Mouse (Mus musculus) neural tube, embryonic 14.5 days (tissue): ENCODE results near the gene Daxx. TPM values are rescaled to one million over a fixed set of nuclear protein-coding genes. Genes with fewer than 3 reads are reported as not detected.
A peak's percentile ranks its signal among the peaks of the same experiment; 100 is the strongest.

Experiments used
- ATAC-seq: fragments of 200-750 bp; cut with Nextera tagmentation; 2 replicates; pipeline ENCODE4 v1.8.0; 2017; ENCODE audit warnings: low read depth, mild to moderate bottlenecking, moderate TSS enrichment, moderate library complexity
- H3K27ac ChIP-seq: fragments of 300-500 bp; sonication (generic); 2 replicates; pipeline ENCODE4 v1.5.1; 2014; ENCODE audit warnings: low read depth, mild to moderate bottlenecking, control low read depth, low read length, moderate library complexity, mixed read lengths
- H3K27me3 ChIP-seq: fragments of 300-500 bp; sonication (generic); 2 replicates; pipeline ENCODE4 v1.6.1; 2014; ENCODE audit warnings: low read length; ENCODE audit not compliant: control insufficient read depth, insufficient read depth
- H3K36me3 ChIP-seq: fragments of 300-500 bp; sonication (generic); 2 replicates; pipeline ENCODE4 v1.6.1; 2014; ENCODE audit warnings: low read length, mixed read lengths; ENCODE audit not compliant: control insufficient read depth, insufficient read depth
- H3K4me1 ChIP-seq: fragments of 300-500 bp; sonication (generic); 2 replicates; pipeline ENCODE4 v1.6.1; 2014; ENCODE audit warnings: low read length; ENCODE audit not compliant: control insufficient read depth, insufficient read depth
- H3K4me2 ChIP-seq: fragments of 300-500 bp; sonication (generic); 2 replicates; pipeline ENCODE4 v1.6.1; 2014; ENCODE audit warnings: mild to moderate bottlenecking, low read depth, low read length, control low read depth
- H3K4me3 ChIP-seq: fragments of 300-500 bp; sonication (generic); 2 replicates; pipeline ENCODE4 v1.5.1; 2014; ENCODE audit warnings: low read depth, low read length, control low read depth, mixed read lengths
- H3K9ac ChIP-seq: fragments of 300-500 bp; sonication (generic); replicated peaks from 2 replicates; pipeline ENCODE4 v1.6.1; 2014; ENCODE audit warnings: low read depth, mild to moderate bottlenecking, control low read depth, low read length, mixed read lengths
- H3K9me3 ChIP-seq: fragments of 300-500 bp; sonication (generic); 2 replicates; pipeline ENCODE4 v1.6.1; 2016; ENCODE audit warnings: low read length; ENCODE audit not compliant: control insufficient read depth
- WGBS: fragments of 180-500 bp; shearing (Covaris S2); extraction: QIAGEN DNeasy Blood & Tissue Kit; methylation state at CpG from one replicate; pipeline ENCODE4 v1.1.7; 2014; 5-methylcytosine and 5-hydroxymethylcytosine counted together
- polyA plus RNA-seq: library from polyadenylated mRNA; unstranded; fragments of >200 nt; fragmentation: Nextera tagmentation; extraction: Ambion mirVana; gene quantifications from 2 replicates; pipeline ENCODE4 v1.2.1, GENCODE M21; 2014

The Daxx gene
- polyA plus RNA-seq, 1 experiment from 2014 or later, result 46.0 TPM

DNA sequence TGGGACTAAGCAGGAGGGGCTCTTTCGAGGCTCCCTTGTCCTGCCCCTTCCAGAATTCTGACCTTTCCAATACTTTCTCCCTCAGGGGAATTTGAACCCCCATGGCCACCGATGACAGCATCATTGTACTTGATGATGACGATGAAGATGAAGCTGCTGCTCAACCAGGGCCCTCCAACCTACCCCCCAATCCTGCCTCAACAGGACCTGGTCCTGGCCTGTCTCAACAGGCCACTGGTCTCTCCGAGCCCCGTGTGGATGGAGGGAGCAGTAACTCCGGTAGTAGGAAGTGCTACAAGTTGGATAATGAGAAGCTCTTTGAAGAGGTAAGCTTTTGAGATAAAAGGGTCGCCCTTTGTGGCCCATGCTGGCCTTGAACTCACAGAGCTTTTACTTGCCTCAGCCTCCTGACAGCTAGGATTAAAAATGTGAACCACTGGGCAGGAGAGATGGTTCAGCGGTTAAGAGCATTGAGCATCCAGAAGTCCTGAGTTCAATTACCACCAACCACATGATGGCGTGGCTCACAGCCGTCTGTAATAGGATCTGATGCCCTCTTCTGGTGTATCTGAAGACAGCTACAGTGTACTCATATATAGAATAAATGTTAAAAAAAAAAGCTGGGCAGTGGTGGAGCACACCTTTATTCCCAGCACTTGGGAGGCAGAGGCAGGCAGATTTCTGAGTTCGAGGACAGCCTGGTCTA is 1.3 kb downstream of the Daxx start:
- H3K27ac ChIP-seq, result no peak overlapping the region
- no peak for ATAC-seq
- 60% methylated on average over 11 of the region's 11 CpGs for WGBS
- H3K4me2 ChIP-seq, result peak overlapping the region; percentile 58
- peaks cover 14% of the 10 kb centered on the region; the same call in 1 of the 2 replicates for H3K4me1 ChIP-seq
- H3K4me3 ChIP-seq, result peak overlapping the region; percentile 83; the same call in 1 of the 2 replicates
- no peaks in the 10 kb centered on the region for H3K9me3 ChIP-seq
- no peaks in the 10 kb centered on the region for H3K27me3 ChIP-seq
- H3K9ac ChIP-seq, result peak overlapping the region; percentile 84; the same call in 1 of the 2 replicates
- peaks cover 26% of the 10 kb centered on the region for H3K36me3 ChIP-seq

DNA sequence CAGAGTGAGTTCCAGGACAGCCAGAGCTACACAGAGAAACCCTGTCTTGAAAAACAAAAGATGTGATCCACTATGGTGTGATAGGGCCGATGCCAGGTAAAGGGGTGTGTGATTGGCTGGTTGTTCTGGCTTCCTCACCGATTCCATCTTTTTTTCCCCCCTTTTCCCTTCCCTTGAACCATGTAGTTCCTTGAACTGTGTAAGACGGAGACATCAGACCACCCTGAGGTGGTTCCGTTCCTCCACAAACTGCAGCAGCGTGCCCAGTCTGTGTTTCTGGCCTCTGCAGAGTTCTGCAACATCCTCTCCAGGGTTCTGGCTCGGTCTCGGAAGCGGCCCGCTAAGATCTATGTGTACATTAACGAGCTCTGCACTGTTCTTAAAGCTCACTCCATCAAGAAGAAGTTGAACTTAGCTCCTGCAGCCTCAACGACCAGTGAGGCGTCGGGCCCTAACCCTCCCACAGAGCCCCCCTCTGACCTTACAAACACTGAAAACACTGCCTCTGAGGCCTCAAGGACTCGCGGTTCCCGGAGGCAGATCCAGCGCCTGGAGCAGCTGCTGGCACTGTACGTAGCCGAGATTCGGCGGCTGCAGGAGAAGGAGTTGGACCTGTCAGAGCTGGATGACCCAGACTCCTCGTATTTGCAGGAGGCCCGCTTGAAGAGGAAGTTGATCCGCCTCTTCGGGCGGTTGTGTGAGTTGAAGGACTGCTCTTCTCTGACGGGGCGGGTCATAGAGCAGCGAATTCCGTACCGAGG is 2.0 kb downstream of the Daxx start:
- Histone ChIP-seq H3K9me3 (no peaks in the 10 kb centered on the region), H3K27me3 (no peaks in the 10 kb centered on the region), H3K4me2 (no peak overlapping the region), H3K4me1 (peaks cover 14% of the 10 kb centered on the region; the same call in 1 of the 2 replicates), H3K27ac (no peak overlapping the region), H3K9ac (no peak overlapping the region), H3K4me3 (no peak overlapping the region), H3K36me3 (peaks cover 26% of the 10 kb centered on the region)
- WGBS, result 95% methylated on average over 31 of the region's 31 CpGs
- no peak for ATAC-seq

DNA sequence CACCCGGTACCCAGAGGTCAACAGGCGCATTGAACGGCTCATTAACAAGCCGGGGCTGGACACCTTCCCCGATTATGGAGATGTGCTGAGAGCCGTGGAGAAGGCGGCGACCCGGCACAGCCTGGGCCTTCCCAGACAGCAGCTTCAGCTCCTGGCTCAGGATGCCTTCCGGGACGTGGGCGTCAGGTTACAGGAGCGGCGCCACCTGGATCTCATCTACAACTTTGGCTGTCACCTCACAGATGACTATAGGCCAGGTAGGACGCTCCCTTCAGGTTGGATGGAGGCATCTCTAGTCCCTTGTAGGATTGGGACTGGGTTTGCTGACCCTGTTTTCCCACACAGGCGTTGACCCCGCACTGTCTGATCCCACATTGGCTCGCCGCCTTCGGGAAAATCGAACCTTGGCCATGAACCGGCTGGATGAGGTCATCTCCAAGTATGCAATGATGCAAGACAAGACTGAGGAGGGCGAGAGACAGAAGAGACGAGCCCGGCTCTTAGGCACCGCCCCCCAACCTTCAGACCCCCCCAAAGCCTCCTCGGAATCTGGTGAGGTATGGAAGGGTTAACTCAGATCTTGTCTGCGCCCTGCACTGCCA is 2.7 kb downstream of the Daxx start:
- WGBS, result 95% methylated on average over 28 of the region's 28 CpGs
- Histone ChIP-seq H3K4me1 (peaks cover 18% of the 10 kb centered on the region), H3K4me3 (no peak overlapping the region), H3K27ac (no peak overlapping the region), H3K9me3 (no peaks in the 10 kb centered on the region), H3K9ac (no peak overlapping the region), H3K27me3 (no peaks in the 10 kb centered on the region), H3K36me3 (peaks cover 26% of the 10 kb centered on the region), H3K4me2 (no peak overlapping the region)
- ATAC-seq, result no peak

DNA sequence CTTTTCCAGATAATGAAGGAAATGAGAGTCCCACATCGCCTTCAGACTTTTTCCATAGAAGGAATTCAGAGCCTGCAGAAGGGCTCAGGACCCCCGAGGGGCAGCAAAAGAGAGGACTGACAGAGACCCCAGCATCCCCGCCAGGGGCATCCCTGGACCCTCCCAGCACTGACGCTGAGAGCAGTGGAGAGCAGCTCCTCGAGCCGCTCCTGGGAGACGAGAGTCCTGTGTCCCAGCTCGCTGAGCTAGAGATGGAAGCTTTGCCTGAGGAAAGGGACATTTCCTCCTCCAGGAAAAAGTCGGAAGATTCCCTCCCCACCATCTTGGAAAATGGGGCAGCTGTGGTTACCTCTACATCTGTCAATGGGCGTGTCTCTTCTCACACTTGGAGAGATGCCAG is 4.0 kb downstream of the Daxx start:
- H3K4me3 ChIP-seq, result no peak overlapping the region
- no peak for ATAC-seq
- peaks cover 16% of the 10 kb centered on the region for H3K4me1 ChIP-seq
- no peak overlapping the region for H3K9ac ChIP-seq
- no peak overlapping the region for H3K27ac ChIP-seq
- no peaks in the 10 kb centered on the region for H3K27me3 ChIP-seq
- WGBS, result 95% methylated on average over 10 of the region's 10 CpGs
- peaks cover 26% of the 10 kb centered on the region for H3K36me3 ChIP-seq
- no peaks in the 10 kb centered on the region for H3K9me3 ChIP-seq
- H3K4me2 ChIP-seq, result no peak overlapping the region

DNA sequence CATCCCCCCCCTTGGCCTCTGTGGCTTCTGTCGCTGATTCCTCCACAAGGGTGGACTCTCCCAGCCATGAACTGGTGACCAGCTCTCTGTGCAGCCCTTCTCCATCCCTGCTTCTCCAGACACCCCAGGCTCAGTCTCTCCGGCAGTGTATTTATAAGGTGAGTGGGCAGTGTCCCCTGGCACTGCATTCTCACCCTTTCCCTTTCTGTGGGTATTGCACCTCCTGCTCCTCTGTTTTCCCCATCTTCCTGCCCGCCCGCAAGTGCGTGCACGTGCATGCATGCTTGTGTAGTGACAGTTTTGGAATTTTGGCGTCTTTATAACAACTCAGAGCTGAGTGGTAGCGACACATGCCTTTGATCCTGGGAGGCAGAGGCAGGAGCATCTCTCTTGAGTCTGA is 4.7 kb downstream of the Daxx start:
- peaks cover 26% of the 10 kb centered on the region for H3K36me3 ChIP-seq
- no peak overlapping the region for H3K9ac ChIP-seq

DNA sequence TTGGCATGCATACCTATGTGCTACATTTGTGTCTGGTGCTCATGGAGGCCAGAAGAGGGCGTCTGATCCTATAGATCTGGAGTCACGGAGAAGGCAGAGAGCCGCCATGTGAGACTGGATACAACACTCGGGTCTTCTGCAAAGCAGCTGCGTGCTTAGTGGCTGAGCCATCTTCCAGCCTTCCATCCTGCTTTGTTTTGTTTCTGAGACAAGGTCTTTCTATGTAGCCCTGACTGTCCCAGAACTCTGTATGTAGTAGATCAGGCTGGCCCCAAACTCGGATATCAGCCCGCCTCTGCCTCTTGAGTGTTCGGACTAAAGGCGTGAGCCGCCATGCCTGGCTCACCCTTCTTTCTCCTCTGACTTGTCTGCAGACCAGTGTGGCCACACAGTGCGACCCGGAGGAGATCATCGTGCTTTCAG is 5.8 kb downstream of the Daxx start:
- H3K4me3 ChIP-seq, result no peak overlapping the region
- H3K36me3 ChIP-seq, result peaks cover 26% of the 10 kb centered on the region
- no peaks in the 10 kb centered on the region for H3K27me3 ChIP-seq
- no peaks in the 10 kb centered on the region for H3K9me3 ChIP-seq
- no peak overlapping the region for H3K9ac ChIP-seq
- peaks cover 24% of the 10 kb centered on the region for H3K4me1 ChIP-seq
- WGBS, result 76% methylated on average over 13 of the region's 13 CpGs
- no peak overlapping the region for H3K27ac ChIP-seq
- ATAC-seq, result no peak
- peak overlapping the region; percentile 26; the same call in 1 of the 2 replicates for H3K4me2 ChIP-seq

More for the DNA sequence above, 4.7 kb downstream of the Daxx start:
- no peak overlapping the region for H3K4me2 ChIP-seq
- ATAC-seq, result no peak
- H3K4me1 ChIP-seq, result peaks cover 18% of the 10 kb centered on the region
- H3K27me3 ChIP-seq, result no peaks in the 10 kb centered on the region
- no peak overlapping the region for H3K4me3 ChIP-seq
- 97% methylated on average over 8 of the region's 8 CpGs for WGBS
- no peaks in the 10 kb centered on the region for H3K9me3 ChIP-seq
- H3K27ac ChIP-seq, result no peak overlapping the region

DNA sequence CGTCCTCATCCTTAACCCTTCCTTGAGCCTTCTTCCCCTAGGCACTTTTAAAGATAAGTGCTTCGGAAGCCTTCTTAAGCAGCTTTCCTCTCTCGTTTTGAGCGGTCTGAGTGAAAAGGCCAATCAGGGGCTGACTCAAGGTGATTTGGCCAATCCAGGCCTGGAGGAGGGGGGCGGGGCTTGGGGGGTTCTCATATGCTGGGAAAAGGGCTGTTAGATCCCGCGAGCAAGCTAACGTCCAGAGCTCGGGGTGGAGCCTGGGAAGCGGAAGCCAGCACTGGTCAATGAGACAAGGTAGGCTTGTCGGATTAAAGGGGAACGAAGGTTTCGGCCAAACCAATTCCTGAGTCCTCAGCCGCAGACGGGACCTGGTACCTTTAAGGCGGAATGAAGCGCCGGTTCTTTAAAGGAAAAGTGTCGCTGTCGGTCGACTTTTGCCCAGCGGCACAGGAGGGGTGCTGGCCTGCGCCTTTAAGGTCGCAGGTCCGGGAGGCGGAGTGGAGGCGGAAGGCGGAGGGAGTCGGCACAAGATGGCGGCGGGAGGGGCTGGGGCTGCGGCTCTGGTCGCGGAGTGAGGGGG is 6.5 kb downstream of the Daxx start, which contains the start of the genes Tapbp and Zbtb22:
TSS of gene Tapbp (plus strand) at position 229 of the 580 bp plus-strand sequence.
TSS of gene Zbtb22 (plus strand) at position 234 of the 580 bp plus-strand sequence.
- H3K9me3 ChIP-seq, result no peaks in the 10 kb centered on the region
- under 1% methylated on average over 28 of the region's 34 CpGs for WGBS
- peak; percentile 93 for ATAC-seq
- H3K36me3 ChIP-seq, result peaks cover 26% of the 10 kb centered on the region
- peak within 1 kb of the TSS; percentile 57 for H3K9ac ChIP-seq
- H3K4me3 ChIP-seq, result peak within 1 kb of the TSS; percentile 45
- peak within 1 kb of the TSS; percentile 41 for H3K4me2 ChIP-seq
- peak within 1 kb of the TSS; percentile 77 for H3K27ac ChIP-seq
- no peaks in the 10 kb centered on the region for H3K27me3 ChIP-seq
- H3K4me1 ChIP-seq, result peaks cover 22% of the 10 kb centered on the region

DNA sequence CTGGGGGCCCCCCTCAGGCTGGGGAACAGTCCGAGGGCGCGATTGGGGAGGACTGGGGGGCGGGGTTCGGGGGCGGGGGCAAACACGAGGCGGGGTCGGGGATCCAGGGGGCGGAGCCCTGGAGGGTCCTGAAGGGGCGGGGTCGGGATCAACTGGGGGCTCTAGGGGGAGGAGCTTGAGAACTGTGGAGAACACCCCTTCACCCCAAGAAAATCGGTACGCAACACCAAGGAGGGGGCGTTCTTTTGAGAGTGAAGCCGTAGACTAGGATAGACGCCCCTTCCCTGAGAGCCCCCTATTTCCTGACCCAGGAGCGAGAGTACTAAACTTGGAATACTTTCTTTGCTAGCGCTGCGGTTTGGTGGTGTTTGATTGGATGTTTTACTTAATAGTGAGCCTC is 7.1 kb downstream of the Daxx start:
- peaks cover 23% of the 10 kb centered on the region for H3K36me3 ChIP-seq
- ATAC-seq, result peak; percentile 19
- H3K27ac ChIP-seq, result peak overlapping the region; percentile 77
- no peaks in the 10 kb centered on the region for H3K27me3 ChIP-seq
- under 1% methylated on average over 18 of the region's 20 CpGs for WGBS
- H3K9ac ChIP-seq, result peak overlapping the region; percentile 57
- H3K9me3 ChIP-seq, result no peaks in the 10 kb centered on the region
- H3K4me3 ChIP-seq, result peak overlapping the region; percentile 45
- H3K4me1 ChIP-seq, result peaks cover 22% of the 10 kb centered on the region
- peak overlapping the region; percentile 41 for H3K4me2 ChIP-seq
